Mouse (Mus musculus): ENCODE data around the gene Gm21969. TPM values are rescaled to one million over a fixed set of nuclear protein-coding genes. Genes with fewer than 3 reads are reported as not detected.

The Gm21969 gene
- polyA plus RNA-seq, 1 experiment from 2014 or later, result not detected

DNA sequence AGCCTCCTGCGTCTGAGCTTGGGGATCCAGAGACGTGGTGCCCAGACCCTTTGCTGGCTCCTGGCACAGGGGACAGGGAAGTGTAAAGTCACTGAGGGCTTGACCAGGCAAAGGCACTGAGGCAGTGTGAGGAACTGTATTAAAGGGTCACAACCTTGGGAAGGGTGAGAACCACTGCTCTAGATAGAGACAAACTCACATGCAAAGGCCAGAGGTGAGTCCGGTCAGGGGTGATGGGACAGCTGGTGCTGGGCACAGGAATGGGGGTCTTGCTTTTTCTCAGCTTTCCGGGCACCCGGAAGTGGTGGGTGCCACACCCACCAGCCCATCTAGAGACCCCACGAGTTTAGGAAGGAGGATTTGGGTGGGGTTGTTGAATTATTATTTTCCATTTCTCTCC is 9.6 kb upstream of the Gm21969 start:
- WGBS, result 85% methylated on average over 6 of the region's 6 CpGs
- Histone ChIP-seq H3K36me3 (ENCODE audit: control insufficient read depth, insufficient read depth, low read length) (no peaks in the 10 kb centered on the region), H3K4me1 (ENCODE audit: control insufficient read depth, insufficient read depth, low read length) (peaks cover 40% of the 10 kb centered on the region), H3K9ac (ENCODE audit: low read length) (no peak overlapping the region), H3K4me3 (ENCODE audit: low read depth, low read length) (no peak overlapping the region), H3K9me3 (ENCODE audit: control insufficient read depth, low read length) (no peaks in the 10 kb centered on the region), H3K27ac (ENCODE audit: low read depth, low read length) (no peak overlapping the region; the same call in 1 of the 2 replicates), H3K4me2 (no peak overlapping the region), H3K27me3 (ENCODE audit: control insufficient read depth, insufficient read depth, low read length) (no peaks in the 10 kb centered on the region)
- no peak for DNase-seq (ENCODE audit: low spot score, missing footprints)
- ATAC-seq (ENCODE audit: low FRiP score), result no peak

DNA sequence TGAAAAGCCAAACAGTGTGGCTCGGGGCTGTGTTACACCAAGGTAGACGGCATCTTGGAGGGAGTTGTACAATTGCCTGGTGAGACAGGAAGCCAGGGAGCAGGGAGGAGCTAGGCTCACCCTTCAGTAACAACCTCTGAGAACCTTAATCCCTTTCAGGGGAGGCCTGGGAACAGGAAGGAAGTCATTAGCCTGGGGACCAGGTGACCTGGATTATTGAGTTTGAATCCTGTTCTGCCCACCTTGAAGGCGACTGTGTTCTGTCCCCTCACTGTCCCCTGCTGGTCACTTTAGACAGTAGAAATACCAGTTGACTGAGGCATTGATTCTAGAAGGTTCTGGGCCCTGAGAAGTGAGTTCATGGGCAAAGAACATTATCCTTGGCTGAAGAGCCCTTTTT is 8.9 kb upstream of the Gm21969 start:
- DNase-seq (ENCODE audit: low spot score, missing footprints), result no peak
- H3K36me3 ChIP-seq (ENCODE audit: control insufficient read depth, insufficient read depth, low read length), result no peaks in the 10 kb centered on the region
- no peaks in the 10 kb centered on the region for H3K27me3 ChIP-seq (ENCODE audit: control insufficient read depth, insufficient read depth, low read length)
- peaks cover 47% of the 10 kb centered on the region for H3K4me1 ChIP-seq (ENCODE audit: control insufficient read depth, insufficient read depth, low read length)
- 55% methylated on average over 3 of the region's 3 CpGs for WGBS
- ATAC-seq (ENCODE audit: low FRiP score), result no peak
- no peak overlapping the region for H3K4me2 ChIP-seq
- H3K9ac ChIP-seq (ENCODE audit: low read length), result no peak overlapping the region
- no peaks in the 10 kb centered on the region for H3K9me3 ChIP-seq (ENCODE audit: control insufficient read depth, low read length)
- H3K4me3 ChIP-seq (ENCODE audit: low read depth, low read length), result no peak overlapping the region
- no peak overlapping the region for H3K27ac ChIP-seq (ENCODE audit: low read depth, low read length)

DNA sequence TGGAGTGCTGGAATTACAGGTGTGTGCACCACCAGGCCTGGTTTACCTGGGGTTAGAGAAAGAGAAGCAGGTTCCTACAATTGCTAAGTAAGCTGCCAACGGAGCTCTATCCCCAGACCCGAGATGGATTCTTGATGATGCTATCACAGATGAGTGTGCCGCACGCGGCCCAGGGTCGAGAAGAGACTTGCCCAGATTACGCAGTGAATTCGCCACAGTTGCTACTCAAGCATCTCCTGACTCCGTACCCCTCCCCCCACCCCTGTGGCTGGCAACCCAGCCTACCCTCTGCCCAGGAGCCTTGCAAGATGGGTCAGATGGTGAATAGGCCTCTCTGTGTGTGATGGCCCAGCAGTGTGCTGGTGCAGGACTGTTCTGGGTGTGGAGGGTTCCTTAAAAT is 6.3 kb upstream of the Gm21969 start:
- ATAC-seq (ENCODE audit: low FRiP score) (0 out of 2 replicates have a peak, but pooled peaks have one; percentile 11), DNase-seq (ENCODE audit: low spot score, missing footprints) (no peak)
- Histone ChIP-seq H3K27me3 (ENCODE audit: control insufficient read depth, insufficient read depth, low read length) (no peaks in the 10 kb centered on the region), H3K9ac (ENCODE audit: low read length) (0 out of 2 replicates have a peak overlapping the region, but pooled peaks have one; percentile 27), H3K27ac (ENCODE audit: low read depth, low read length) (no peak overlapping the region), H3K4me3 (ENCODE audit: low read depth, low read length) (no peak overlapping the region), H3K4me2 (no peak overlapping the region), H3K4me1 (ENCODE audit: control insufficient read depth, insufficient read depth, low read length) (peaks cover 40% of the 10 kb centered on the region), H3K36me3 (ENCODE audit: control insufficient read depth, insufficient read depth, low read length) (no peaks in the 10 kb centered on the region), H3K9me3 (ENCODE audit: control insufficient read depth, low read length) (no peaks in the 10 kb centered on the region)
- WGBS, result 22% methylated on average over 9 of the region's 9 CpGs

DNA sequence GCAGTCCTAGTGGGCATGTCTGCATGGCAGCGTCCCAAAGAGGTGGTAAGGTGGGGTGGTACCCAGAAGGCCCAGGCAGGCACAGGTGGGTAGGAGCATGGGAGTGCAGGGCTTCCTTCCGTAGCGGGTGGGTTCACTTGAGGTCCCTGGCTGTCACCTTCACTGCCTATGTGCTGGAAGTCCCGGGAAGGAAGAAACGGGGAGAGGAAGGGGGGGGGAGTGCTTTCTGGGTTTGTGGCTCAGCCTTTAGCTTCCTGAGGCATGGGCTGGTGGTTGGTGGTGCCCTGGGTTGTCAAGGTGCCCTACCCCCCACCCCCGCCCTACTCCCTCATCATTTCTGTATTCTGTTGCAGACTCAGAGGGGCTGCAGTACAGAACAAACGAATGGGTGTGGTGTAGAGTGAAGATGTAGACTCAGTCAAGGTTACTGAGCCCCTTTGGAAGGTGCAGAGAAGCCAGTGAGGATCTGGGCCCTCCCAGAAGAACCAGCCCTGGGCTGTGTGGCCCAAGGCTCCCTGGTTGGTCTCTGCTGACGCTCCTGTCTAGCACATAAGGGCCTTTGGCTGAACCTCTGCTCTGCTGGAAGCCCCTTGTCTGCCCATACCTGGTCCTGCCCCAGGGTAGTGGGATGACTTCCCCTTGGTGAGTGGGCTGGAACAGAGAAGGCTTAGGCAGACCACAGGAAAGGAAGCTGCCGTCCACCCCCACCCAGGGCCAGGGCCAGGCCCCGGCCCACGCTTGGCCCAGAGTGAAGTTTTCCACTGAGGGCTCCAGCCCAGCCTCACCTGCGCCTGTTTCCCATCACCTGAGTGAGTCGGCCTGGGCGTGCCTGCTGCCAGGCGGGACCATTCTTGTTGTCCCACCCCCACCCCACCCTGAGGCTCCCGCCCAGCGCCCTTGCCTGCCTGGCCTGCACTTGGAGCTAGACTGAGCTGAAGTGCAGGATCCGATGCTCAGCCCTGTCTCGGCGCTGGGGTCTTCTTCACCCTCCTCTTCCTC is 5.4 kb upstream of the Gm21969 start:
- Histone ChIP-seq H3K9ac (ENCODE audit: low read length) (no peak overlapping the region), H3K4me3 (ENCODE audit: low read depth, low read length) (no peak overlapping the region), H3K9me3 (ENCODE audit: control insufficient read depth, low read length) (no peaks in the 10 kb centered on the region), H3K4me1 (ENCODE audit: control insufficient read depth, insufficient read depth, low read length) (peaks cover 40% of the 10 kb centered on the region), H3K4me2 (no peak overlapping the region), H3K27ac (ENCODE audit: low read depth, low read length) (no peak overlapping the region), H3K36me3 (ENCODE audit: control insufficient read depth, insufficient read depth, low read length) (no peaks in the 10 kb centered on the region), H3K27me3 (ENCODE audit: control insufficient read depth, insufficient read depth, low read length) (no peaks in the 10 kb centered on the region)
- ATAC-seq (ENCODE audit: low FRiP score) (no peak), DNase-seq (ENCODE audit: low spot score, missing footprints) (no peak)
- WGBS, result 64% methylated on average over 20 of the region's 20 CpGs

DNA sequence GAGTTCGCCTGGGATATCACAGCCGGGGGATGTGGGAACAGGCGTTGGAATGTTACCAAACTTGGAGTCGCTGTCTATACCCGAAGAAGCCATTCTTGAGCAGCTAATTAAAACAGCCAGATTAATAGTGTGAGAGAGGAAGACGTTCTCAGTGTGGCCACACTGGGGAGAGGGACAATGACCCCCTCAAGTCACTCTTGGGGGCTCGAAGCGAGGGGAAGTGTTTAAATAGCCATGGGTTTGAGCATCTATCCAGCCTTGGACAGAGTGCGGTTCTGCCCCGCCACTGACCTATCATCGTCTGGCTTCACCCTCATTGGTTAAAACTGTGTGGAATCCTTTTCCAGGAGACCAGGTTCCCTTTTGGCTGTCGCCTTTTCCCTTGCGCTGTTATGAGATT is 4.6 kb upstream of the Gm21969 start:
- H3K4me1 ChIP-seq (ENCODE audit: control insufficient read depth, insufficient read depth, low read length), result peaks cover 40% of the 10 kb centered on the region
- DNase-seq (ENCODE audit: low spot score, missing footprints), result no peak
- WGBS, result 46% methylated on average over 13 of the region's 13 CpGs
- H3K27me3 ChIP-seq (ENCODE audit: control insufficient read depth, insufficient read depth, low read length), result no peaks in the 10 kb centered on the region
- H3K9ac ChIP-seq (ENCODE audit: low read length), result peak overlapping the region; percentile 50; the same call in 1 of the 2 replicates
- 0 out of 2 replicates have a peak overlapping the region, but pooled peaks have one; percentile 36 for H3K4me2 ChIP-seq
- H3K36me3 ChIP-seq (ENCODE audit: control insufficient read depth, insufficient read depth, low read length), result no peaks in the 10 kb centered on the region
- no peaks in the 10 kb centered on the region for H3K9me3 ChIP-seq (ENCODE audit: control insufficient read depth, low read length)
- H3K4me3 ChIP-seq (ENCODE audit: low read depth, low read length), result no peak overlapping the region
- ATAC-seq (ENCODE audit: low FRiP score), result no peak
- H3K27ac ChIP-seq (ENCODE audit: low read depth, low read length), result peak overlapping the region; percentile 50; the same call in 1 of the 2 replicates

DNA sequence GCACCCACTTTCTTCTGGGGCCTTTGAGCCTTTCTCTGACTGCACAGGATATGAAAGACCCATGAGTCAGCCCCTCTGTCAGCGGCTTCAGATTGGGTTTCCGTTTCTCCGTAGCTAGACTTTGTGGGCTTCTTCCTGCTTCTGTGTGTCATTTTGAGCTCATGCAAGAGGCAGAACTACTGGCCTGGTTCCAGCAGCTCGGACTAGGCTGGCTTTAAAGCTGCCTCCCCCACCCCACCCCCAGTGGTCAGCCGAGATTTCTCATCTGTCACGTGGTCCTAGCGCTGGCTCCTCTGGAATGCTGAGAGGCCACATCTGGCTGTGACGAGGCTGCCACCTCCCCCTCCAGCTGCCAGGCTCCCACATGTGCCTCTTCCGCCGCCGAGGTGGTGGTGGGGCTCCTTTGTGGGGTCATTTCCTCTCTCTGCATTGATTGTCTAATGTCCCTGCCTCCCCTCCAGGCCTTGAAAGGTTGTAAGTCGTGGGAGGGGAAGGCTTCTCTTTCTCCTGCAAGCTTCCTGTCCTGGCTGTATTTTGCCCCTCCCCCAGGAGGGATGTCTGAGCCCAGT is 4.0 kb upstream of the Gm21969 start:
- peak overlapping the region; percentile 36 for H3K4me2 ChIP-seq
- H3K4me3 ChIP-seq (ENCODE audit: low read depth, low read length), result no peak overlapping the region
- peak overlapping the region; percentile 50; the same call in 1 of the 2 replicates for H3K9ac ChIP-seq (ENCODE audit: low read length)
- H3K4me1 ChIP-seq (ENCODE audit: control insufficient read depth, insufficient read depth, low read length), result peaks cover 40% of the 10 kb centered on the region
- no peaks in the 10 kb centered on the region for H3K27me3 ChIP-seq (ENCODE audit: control insufficient read depth, insufficient read depth, low read length)
- peak overlapping the region; percentile 50 for H3K27ac ChIP-seq (ENCODE audit: low read depth, low read length)
- 2% methylated on average over 12 of the region's 12 CpGs for WGBS
- H3K9me3 ChIP-seq (ENCODE audit: control insufficient read depth, low read length), result no peaks in the 10 kb centered on the region
- ATAC-seq (ENCODE audit: low FRiP score), result peak; percentile 64
- H3K36me3 ChIP-seq (ENCODE audit: control insufficient read depth, insufficient read depth, low read length), result no peaks in the 10 kb centered on the region
- DNase-seq (ENCODE audit: low spot score, missing footprints), result peak; percentile 95

DNA sequence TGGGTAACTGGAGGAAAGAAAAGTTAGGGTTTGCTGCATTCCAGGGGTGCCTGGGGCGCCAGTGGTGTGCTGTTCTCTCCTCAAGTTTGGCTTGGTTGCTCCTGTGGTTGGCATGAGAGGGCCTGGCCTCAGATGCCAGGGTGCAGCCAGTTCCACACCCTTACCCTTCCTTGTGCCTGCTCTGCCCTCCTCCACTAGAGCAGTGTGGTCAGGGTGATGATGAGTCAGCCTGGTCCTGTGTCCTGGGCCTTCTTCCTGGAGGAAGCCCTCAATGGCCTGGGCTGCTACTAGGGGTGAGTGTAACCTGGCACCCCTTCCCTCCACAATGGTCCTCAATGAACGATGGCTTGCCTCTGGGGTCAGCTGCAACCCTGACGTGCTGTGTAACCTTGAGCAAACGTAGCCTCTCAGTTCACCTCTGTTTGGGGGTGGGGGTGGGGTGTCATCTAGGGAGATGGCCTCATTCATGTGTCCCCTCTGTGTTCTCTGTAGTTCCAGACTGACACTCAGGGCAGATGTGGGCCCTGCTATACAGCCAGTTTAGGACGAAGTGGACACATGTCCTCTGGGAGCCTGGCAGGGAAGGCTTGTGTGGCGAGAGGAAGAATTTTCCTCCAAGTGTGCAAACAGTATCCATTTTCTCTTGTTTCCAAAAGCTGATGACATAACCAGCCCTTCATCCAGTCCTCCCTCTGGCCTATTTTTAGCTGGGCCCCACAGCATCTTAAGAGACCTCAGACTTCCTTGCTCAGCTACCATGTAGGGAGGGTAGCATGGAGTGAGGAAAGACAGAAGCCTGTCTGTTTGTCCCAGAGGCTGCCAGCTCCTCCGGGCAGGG is 1.2 kb upstream of the Gm21969 start:
- H3K27me3 ChIP-seq (ENCODE audit: control insufficient read depth, insufficient read depth, low read length), result no peaks in the 10 kb centered on the region
- H3K4me1 ChIP-seq (ENCODE audit: control insufficient read depth, insufficient read depth, low read length), result peaks cover 26% of the 10 kb centered on the region
- H3K9me3 ChIP-seq (ENCODE audit: control insufficient read depth, low read length), result no peaks in the 10 kb centered on the region
- H3K4me3 ChIP-seq (ENCODE audit: low read depth, low read length), result no peak overlapping the region
- H3K9ac ChIP-seq (ENCODE audit: low read length), result no peak overlapping the region
- H3K27ac ChIP-seq (ENCODE audit: low read depth, low read length), result no peak overlapping the region; the same call in 1 of the 2 replicates
- H3K4me2 ChIP-seq, result no peak overlapping the region
- ATAC-seq (ENCODE audit: low FRiP score) (no peak), DNase-seq (ENCODE audit: low spot score, missing footprints) (no peak)
- no peaks in the 10 kb centered on the region; the same call in 1 of the 2 replicates for H3K36me3 ChIP-seq (ENCODE audit: control insufficient read depth, insufficient read depth, low read length)
- WGBS, result 76% methylated on average over 7 of the region's 7 CpGs

DNA sequence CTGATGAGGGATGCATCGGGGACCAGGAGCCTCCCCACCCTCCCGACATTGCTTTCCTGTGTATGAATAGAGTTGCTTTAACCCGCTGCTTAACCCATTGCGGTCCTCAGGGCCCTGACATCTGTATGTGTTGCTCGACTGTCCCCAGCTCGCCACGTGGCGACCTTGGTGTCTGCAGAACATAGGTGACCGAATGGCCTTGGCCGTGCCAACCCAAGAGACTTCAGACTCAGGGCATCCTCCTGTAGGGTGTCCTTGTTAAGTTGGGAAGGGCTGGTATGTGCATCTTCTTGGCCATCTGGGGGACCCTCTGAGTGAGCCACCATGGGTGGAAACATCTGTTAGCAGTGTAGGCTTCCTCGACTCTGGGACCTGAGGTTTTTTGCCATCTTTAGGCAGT is 2.2 kb downstream of the Gm21969 start:
- H3K4me2 ChIP-seq, result no peak overlapping the region
- no peaks in the 10 kb centered on the region for H3K9me3 ChIP-seq (ENCODE audit: control insufficient read depth, low read length)
- H3K4me1 ChIP-seq (ENCODE audit: control insufficient read depth, insufficient read depth, low read length), result no peaks in the 10 kb centered on the region
- no peaks in the 10 kb centered on the region; the same call in 1 of the 2 replicates for H3K36me3 ChIP-seq (ENCODE audit: control insufficient read depth, insufficient read depth, low read length)
- no peak for DNase-seq (ENCODE audit: low spot score, missing footprints)
- H3K9ac ChIP-seq (ENCODE audit: low read length), result no peak overlapping the region
- H3K4me3 ChIP-seq (ENCODE audit: low read depth, low read length), result no peak overlapping the region
- no peaks in the 10 kb centered on the region for H3K27me3 ChIP-seq (ENCODE audit: control insufficient read depth, insufficient read depth, low read length)
- ATAC-seq (ENCODE audit: low FRiP score), result no peak
- WGBS, result 94% methylated on average over 11 of the region's 11 CpGs
- no peak overlapping the region for H3K27ac ChIP-seq (ENCODE audit: low read depth, low read length)
